Mouse (Mus musculus): ENCODE results near the gene Grn. TPM values are rescaled to one million over a fixed set of nuclear protein-coding genes. Genes with fewer than 3 reads are reported as not detected.

Gene Grn
- polyA plus RNA-seq, 2 experiments, result 28.9 to 34.1 TPM

- H3K36me3 ChIP-seq (replicated peaks; ENCODE audit: control insufficient read depth, insufficient read depth, low read depth), result no peaks in the 10 kb centered on the region
- H3K9me3 ChIP-seq (ENCODE audit: control insufficient read depth, low read length), result no peaks in the 10 kb centered on the region
- H3K4me3 ChIP-seq (ENCODE audit: insufficient read depth in 1 of 2, low read depth in 2 of 2, low read length in 2 of 2), result no peak overlapping the region
- DNase-seq (ENCODE audit: low read depth in 3 of 3, low spot score in 3 of 3) (no peak), ATAC-seq (ENCODE audit: insufficient read depth) (no peak)
- H3K27ac ChIP-seq, result no peak overlapping the region
- WGBS (ENCODE audit: insufficient replicate concordance), result 80% methylated on average over 7 of the region's 7 CpGs
- peaks cover 88% of the 10 kb centered on the region for H3K27me3 ChIP-seq (ENCODE audit: control insufficient read depth, insufficient read depth, low read length)
- H3K4me2 ChIP-seq (ENCODE audit: low read depth), result no peak overlapping the region
- H3K9ac ChIP-seq (replicated peaks), result no peak overlapping the region
- TF ChIP-seq CTCF (IDR thresholded peaks at IDR 0.05; ENCODE audit: low read depth), result no peak
- TF ChIP-seq EP300 (IDR thresholded peaks at IDR 0.05; ENCODE audit: low read depth), result no peak
- peaks cover 8 to 12% of the 10 kb centered on the region in 2 experiments; a peak in 3 of 4 replicates for H3K4me1 ChIP-seq (replicated peaks; ENCODE audit: control insufficient read depth in 2 of 2, insufficient read depth in 2 of 2, low read length in 1 of 2)
These were observed 33.4 kb upstream of the Grn start for GRCm38 (mm10) chr11:102396671-102397141.

- TF ChIP-seq CTCF (IDR thresholded peaks at IDR 0.05; ENCODE audit: low read depth) (no peak), EP300 (IDR thresholded peaks at IDR 0.05; ENCODE audit: low read depth) (no peak)
- Histone ChIP-seq H3K27ac (no peak overlapping the region), H3K27me3 (ENCODE audit: control insufficient read depth, insufficient read depth, low read length) (peaks cover 75% of the 10 kb centered on the region), H3K4me2 (ENCODE audit: low read depth) (no peak overlapping the region), H3K4me1 (replicated peaks; ENCODE audit: control insufficient read depth in 2 of 2, insufficient read depth in 2 of 2, low read length in 1 of 2) (peaks cover 2 to 3% of the 10 kb centered on the region in 2 experiments; a peak in 2 of 4 replicates), H3K9ac (replicated peaks) (no peak overlapping the region), H3K36me3 (replicated peaks; ENCODE audit: control insufficient read depth, insufficient read depth, low read depth) (peaks cover 9% of the 10 kb centered on the region), H3K9me3 (ENCODE audit: control insufficient read depth, low read length) (no peaks in the 10 kb centered on the region), H3K4me3 (ENCODE audit: insufficient read depth in 1 of 2, low read depth in 2 of 2, low read length in 2 of 2) (no peak overlapping the region)
- DNase-seq (ENCODE audit: low read depth in 3 of 3, low spot score in 3 of 3), result no peak
- no peak for ATAC-seq (ENCODE audit: insufficient read depth)
- 74% methylated on average over 20 of the region's 20 CpGs for WGBS (ENCODE audit: insufficient replicate concordance)
These were observed 31.9 kb upstream of the Grn start for GRCm38 (mm10) chr11:102398007-102398825.

GRCm38 (mm10) chr11:102399107-102399506 lies 31.0 kb upstream of the Grn start:
- ATAC-seq (ENCODE audit: insufficient read depth) (no peak), DNase-seq (ENCODE audit: low read depth in 3 of 3, low spot score in 3 of 3) (no peak)
- no peaks in the 10 kb centered on the region for H3K9me3 ChIP-seq (ENCODE audit: control insufficient read depth, low read length)
- no peak overlapping the region for H3K4me3 ChIP-seq (ENCODE audit: insufficient read depth in 1 of 2, low read depth in 2 of 2, low read length in 2 of 2)
- peaks cover 66% of the 10 kb centered on the region for H3K27me3 ChIP-seq (ENCODE audit: control insufficient read depth, insufficient read depth, low read length)
- peaks cover 0 to 2% of the 10 kb centered on the region in 2 experiments; a peak in 1 of 4 replicates for H3K4me1 ChIP-seq (replicated peaks; ENCODE audit: control insufficient read depth in 2 of 2, insufficient read depth in 2 of 2, low read length in 1 of 2)
- H3K36me3 ChIP-seq (replicated peaks; ENCODE audit: control insufficient read depth, insufficient read depth, low read depth), result peaks cover 18% of the 10 kb centered on the region
- H3K4me2 ChIP-seq (ENCODE audit: low read depth), result no peak overlapping the region; the same call in 1 of the 2 replicates
- H3K27ac ChIP-seq, result no peak overlapping the region
- TF ChIP-seq EP300 (IDR thresholded peaks at IDR 0.05; ENCODE audit: low read depth), result no peak
- no peak overlapping the region for H3K9ac ChIP-seq (replicated peaks)
- 17% methylated on average over 15 of the region's 15 CpGs for WGBS (ENCODE audit: insufficient replicate concordance)

GRCm38 (mm10) chr11:102399610-102400072 lies 30.5 kb upstream of the Grn start:
- H3K9ac ChIP-seq (replicated peaks), result no peak overlapping the region
- peaks cover 24% of the 10 kb centered on the region for H3K36me3 ChIP-seq (replicated peaks; ENCODE audit: control insufficient read depth, insufficient read depth, low read depth)
- H3K27ac ChIP-seq, result no peak overlapping the region
- no peak for DNase-seq (ENCODE audit: low read depth in 3 of 3, low spot score in 3 of 3)
- peak overlapping the region; percentile 52 for H3K4me2 ChIP-seq (ENCODE audit: low read depth)
- 5% methylated on average over 34 of the region's 34 CpGs for WGBS (ENCODE audit: insufficient replicate concordance)
- no peak for ATAC-seq (ENCODE audit: insufficient read depth)
- H3K27me3 ChIP-seq (ENCODE audit: control insufficient read depth, insufficient read depth, low read length), result peaks cover 61% of the 10 kb centered on the region
- peaks cover 0 to 2% of the 10 kb centered on the region in 2 experiments; a peak in 1 of 4 replicates for H3K4me1 ChIP-seq (replicated peaks; ENCODE audit: control insufficient read depth in 2 of 2, insufficient read depth in 2 of 2, low read length in 1 of 2)
- no peak for TF ChIP-seq CTCF (IDR thresholded peaks at IDR 0.05; ENCODE audit: low read depth)
- no peak for TF ChIP-seq EP300 (IDR thresholded peaks at IDR 0.05; ENCODE audit: low read depth)
- peak overlapping the region in 1 of 2 experiments; percentile 32; a peak in 2 of 4 replicates for H3K4me3 ChIP-seq (ENCODE audit: insufficient read depth in 1 of 2, low read depth in 2 of 2, low read length in 2 of 2)
- H3K9me3 ChIP-seq (ENCODE audit: control insufficient read depth, low read length), result no peaks in the 10 kb centered on the region

- ATAC-seq (ENCODE audit: insufficient read depth) (no peak), DNase-seq (ENCODE audit: low read depth in 3 of 3, low spot score in 3 of 3) (no peak)
- no peak overlapping the region for H3K9ac ChIP-seq (replicated peaks)
- 25% methylated on average over 12 of the region's 12 CpGs for WGBS (ENCODE audit: insufficient replicate concordance)
- peaks cover 51% of the 10 kb centered on the region for H3K27me3 ChIP-seq (ENCODE audit: control insufficient read depth, insufficient read depth, low read length)
- no peaks in the 10 kb centered on the region for H3K9me3 ChIP-seq (ENCODE audit: control insufficient read depth, low read length)
- no peak overlapping the region for H3K4me3 ChIP-seq (ENCODE audit: insufficient read depth in 1 of 2, low read depth in 2 of 2, low read length in 2 of 2)
- no peak overlapping the region for H3K27ac ChIP-seq
- no peak overlapping the region for H3K4me2 ChIP-seq (ENCODE audit: low read depth)
- TF ChIP-seq CTCF (IDR thresholded peaks at IDR 0.05; ENCODE audit: low read depth) (no peak), EP300 (IDR thresholded peaks at IDR 0.05; ENCODE audit: low read depth) (no peak)
- peaks cover 5% of the 10 kb centered on the region in 2 experiments; a peak in 2 of 4 replicates for H3K4me1 ChIP-seq (replicated peaks; ENCODE audit: control insufficient read depth in 2 of 2, insufficient read depth in 2 of 2, low read length in 1 of 2)
- H3K36me3 ChIP-seq (replicated peaks; ENCODE audit: control insufficient read depth, insufficient read depth, low read depth), result peaks cover 33% of the 10 kb centered on the region
These were observed 29.5 kb upstream of the Grn start for GRCm38 (mm10) chr11:102400513-102401084.
